Mouse (Mus musculus) adrenal gland, postnatal 0 days (tissue): Measurements from ENCODE around the gene Maged2. TPM values are rescaled to one million over a fixed set of nuclear protein-coding genes. Genes with fewer than 3 reads are reported as not detected.

Source experiments
- polyA plus RNA-seq: library from polyadenylated mRNA; unstranded; fragments of >200 nt; fragmentation: Nextera tagmentation; extraction: Ambion mirVana; gene quantifications from 2 replicates; pipeline ENCODE4 v1.2.1, GENCODE M21; 2015

The Maged2 gene
- 594 and 613 TPM in 2 replicates for polyA plus RNA-seq

GRCm38 (mm10) chrX:150814139-150814469 is at the start of gene Maged2:
TSS of gene Maged2 (minus strand) at chrX:150814345.

Other genes starting within 250 kb of the Maged2 start
- gene Pfkfb1, start 226.1 kb downstream of the Maged2 start, polyA plus RNA-seq = 5.1 and 5.7 TPM in 2 replicates
- 6.7 and 8.7 TPM in 2 replicates for gene Apex2, start 224.5 kb downstream of the Maged2 start, polyA plus RNA-seq
- gene Tro, start 156.8 kb downstream of the Maged2 start, polyA plus RNA-seq = 10.2 and 15.4 TPM in 2 replicates
- 24.1 and 25.0 TPM in 2 replicates for gene Gnl3l, start 203.0 kb upstream of the Maged2 start, polyA plus RNA-seq
- gene Fgd1, start 231.8 kb upstream of the Maged2 start, polyA plus RNA-seq = 7.6 and 8.7 TPM in 2 replicates